Mouse (Mus musculus): ENCODE results near the gene Zfp106.
A peak's percentile ranks its signal among the peaks of the same experiment; 100 is the strongest.

Zfp106 gene

GRCm38 (mm10) chr2:120544732-120545131 lies 18.9 kb downstream of the Zfp106 start:
- DNase-seq = no peak

GRCm38 (mm10) chr2:120539778-120540208 lies 23.9 kb downstream of the Zfp106 start:
- peak; percentile 95 for DNase-seq

- DNase-seq = no peak
Observed at GRCm38 (mm10) chr2:120539333-120539732, 24.3 kb downstream of the Zfp106 start.

DNA sequence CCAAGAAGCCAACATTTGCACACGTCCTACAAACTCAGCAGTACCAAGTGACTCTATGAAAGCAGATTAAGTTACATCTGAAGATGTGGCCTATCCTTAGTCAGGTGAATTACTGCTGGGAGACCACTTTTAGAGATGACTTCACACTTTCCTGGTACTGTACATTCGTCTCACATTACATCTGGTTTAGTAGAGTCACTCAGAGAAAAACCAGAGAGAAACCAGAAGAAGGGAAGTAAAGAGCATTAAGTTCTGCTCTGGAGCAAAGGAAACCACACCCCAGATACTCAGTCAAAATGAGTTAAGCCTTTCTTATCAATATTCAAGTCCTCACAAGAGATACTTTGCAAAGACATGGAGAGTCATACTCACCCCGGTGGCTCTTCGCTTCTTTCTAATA lies 32.4 kb downstream of the Zfp106 start:
- DNase-seq = no peak

DNA sequence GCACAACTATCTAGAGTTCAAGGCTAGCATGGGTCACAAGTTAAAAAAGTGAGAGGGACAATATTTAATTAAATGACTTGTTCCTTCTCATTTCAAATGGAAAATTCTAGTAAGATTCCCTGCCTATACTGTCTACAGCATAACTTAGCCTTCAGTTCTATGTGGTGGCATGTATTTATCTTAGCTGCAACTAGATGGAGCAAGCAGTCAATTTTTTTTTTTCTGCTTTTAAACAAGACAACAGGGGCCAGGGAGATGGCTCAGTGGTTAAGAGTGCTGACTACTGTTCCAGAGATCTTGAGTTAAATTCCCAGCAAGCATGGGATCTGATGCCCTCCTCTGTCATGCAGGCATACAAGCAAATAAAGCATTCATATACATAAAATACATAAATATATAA lies 34.1 kb downstream of the Zfp106 start:
- no peak for DNase-seq

GRCm38 (mm10) chr2:120526771-120527170 lies 36.9 kb downstream of the Zfp106 start:
- DNase-seq = no peak

GRCm38 (mm10) chr2:120518547-120519210 lies 45.0 kb downstream of the Zfp106 start:
- DNase-seq = no peak

DNA sequence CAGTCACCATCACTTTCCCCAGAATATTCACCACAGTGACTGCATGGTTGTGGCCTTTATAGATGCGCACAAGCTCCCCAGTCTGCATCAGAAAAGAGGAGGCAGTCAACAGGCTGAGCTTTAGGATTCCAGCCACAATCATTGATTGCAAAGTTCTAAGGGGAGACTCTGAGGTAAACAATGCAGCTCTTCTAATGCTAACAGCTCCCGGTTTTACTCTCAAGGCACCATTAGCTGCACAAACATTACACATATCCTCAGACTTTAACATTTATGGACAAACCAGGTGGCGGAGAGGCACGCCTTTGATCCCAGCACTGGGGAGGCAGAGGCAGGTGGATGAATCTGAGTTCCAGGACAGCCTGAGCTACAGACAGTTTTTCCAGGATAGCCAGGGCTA lies 49.5 kb downstream of the Zfp106 start:
- no peak for DNase-seq

GRCm38 (mm10) chr2:120503992-120504391 lies 59.7 kb downstream of the Zfp106 start:
- no peak for DNase-seq

- DNase-seq = no peak
Observed at GRCm38 (mm10) chr2:120503094-120503493, 60.5 kb downstream of the Zfp106 start.

DNA sequence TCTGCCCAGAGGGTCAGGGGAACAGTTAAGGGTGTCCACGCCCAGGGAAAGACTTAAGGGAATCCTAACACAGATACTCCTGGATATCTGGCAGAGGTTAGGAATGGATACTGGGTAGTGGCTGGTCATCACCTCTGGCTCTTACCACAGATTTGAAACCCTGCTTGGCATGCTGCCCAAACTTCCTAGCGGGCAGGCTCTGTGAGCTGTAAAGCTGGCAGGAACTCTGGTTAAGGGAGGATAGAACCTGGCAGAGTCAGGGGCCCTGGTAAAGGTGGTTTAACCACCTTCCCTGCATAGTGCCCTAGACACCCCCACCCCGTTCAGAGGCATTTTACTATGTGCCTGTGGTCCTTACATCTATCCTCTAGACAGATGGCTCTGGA lies 61.0 kb downstream of the Zfp106 start:
- no peak for DNase-seq

DNA sequence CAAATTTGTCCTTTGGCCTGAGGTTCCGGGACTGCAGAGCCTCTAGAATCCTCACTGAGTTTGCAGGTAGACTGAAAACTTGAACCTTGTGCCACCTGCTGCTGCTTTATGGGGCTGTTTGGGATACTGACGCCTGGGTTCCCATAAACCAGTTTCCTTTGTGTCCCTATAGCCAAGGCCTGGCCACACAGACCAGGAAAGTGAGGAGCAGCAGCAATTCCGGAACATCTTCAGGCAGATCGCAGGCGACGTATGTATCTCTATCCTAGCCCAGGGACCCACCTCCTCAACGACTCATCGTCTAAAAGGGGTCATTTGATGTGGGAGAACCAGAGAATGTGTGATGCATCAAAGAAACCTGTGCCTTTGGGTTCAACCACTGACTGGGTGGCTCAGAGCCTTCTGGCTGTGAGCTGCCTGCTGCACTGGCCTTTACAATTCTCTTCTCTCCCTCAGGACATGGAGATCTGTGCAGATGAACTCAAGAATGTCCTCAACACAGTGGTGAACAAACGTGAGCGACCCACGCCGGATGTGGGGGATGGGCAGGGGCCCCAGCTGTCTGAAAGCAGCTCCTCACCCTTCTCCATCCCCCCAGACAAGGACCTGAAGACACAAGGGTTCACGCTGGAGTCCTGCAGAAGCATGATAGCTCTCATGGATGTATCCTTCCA lies 61.6 kb downstream of the Zfp106 start:
- DNase-seq = no peak

DNA sequence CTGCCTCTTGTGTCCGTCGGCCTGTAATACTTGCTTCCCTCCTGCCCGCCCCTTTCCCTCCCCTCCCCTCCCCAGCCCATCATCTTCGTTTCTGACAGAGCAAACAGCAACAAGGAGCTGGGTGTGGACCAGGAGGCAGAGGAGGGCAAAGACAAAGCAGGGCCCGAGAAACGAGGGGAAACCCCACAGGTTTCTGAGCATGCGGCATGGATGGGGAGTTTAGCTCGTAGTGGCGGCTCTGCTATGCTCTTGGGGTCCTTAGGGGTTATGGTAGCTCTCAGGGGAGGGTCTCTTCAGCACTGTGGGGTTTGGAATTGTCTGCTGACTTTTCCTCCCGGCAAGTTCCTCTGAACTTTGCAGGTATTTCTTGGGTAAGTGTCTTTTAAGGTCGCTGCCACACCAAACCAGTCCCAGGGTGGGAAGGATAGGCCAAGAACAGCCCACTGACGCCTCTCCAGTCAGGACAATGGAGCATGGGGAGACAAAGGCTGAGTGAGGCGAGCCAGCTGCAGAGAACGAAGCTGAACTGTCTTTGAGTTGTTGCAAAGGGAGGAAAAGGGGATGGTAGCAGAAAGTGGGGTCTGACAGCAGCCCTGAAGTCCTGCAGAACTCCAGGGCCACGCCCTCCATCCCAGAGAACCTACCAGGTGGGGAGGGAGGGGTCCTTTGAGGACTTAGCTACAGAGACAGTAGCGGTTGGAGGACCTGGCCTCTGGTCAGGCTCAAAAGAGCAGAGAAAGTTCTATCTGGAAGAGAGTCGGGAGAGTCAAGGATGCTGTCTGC lies 62.3 kb downstream of the Zfp106 start:
- no peak for DNase-seq

DNA sequence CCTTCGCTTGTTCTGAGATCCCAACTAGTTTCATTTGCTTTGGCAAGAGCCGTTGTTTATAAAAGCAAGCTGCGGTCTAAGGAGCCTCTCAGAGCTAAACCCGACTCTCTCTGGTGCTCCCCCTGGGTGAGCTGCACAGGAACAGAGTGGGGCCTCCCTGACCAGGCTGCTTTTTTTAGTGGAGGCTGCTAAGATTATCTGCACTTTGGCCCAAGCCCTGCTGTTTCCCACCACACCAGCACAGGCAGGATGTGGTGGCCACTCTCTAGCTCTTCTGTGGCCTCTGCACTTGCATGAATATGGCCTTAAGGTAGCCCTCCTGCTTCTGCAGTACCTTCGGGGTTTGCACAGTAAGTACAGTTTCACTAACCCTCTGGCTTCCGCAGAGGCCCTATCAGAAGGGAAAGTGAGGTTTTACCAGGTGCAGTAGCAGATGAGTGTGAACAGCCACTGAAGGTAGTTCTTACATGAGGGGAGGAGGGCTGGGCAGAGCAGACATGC lies 63.6 kb downstream of the Zfp106 start:
- peak; percentile 18 for DNase-seq

GRCm38 (mm10) chr2:120496511-120496910 lies 67.1 kb downstream of the Zfp106 start:
- no peak for DNase-seq

- DNase-seq = peak; percentile 13
Observed at GRCm38 (mm10) chr2:120493254-120493653, 70.4 kb downstream of the Zfp106 start.

GRCm38 (mm10) chr2:120484241-120484640 lies 79.4 kb downstream of the Zfp106 start:
- no peak for DNase-seq

GRCm38 (mm10) chr2:120482506-120483389 lies 80.9 kb downstream of the Zfp106 start:
- no peak for DNase-seq

DNA sequence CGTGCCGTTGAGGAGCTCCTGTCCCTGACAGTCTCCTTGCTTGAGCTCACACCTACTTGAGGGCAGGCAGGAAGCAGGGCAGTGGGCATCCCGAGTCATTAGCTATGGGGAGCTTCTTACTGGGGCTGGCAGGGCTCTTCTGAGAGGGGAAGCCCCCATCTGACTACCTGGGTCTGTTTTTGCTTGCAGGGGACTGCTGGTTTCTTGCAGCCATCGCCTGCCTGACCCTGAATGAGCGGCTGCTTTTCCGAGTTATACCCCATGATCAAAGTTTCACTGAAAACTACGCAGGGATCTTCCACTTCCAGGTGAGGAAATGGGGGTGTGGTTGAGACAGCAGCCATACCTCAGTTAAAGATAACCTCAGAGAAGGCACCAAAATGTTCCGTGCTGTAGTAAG lies 81.7 kb downstream of the Zfp106 start:
- no peak for DNase-seq

DNA sequence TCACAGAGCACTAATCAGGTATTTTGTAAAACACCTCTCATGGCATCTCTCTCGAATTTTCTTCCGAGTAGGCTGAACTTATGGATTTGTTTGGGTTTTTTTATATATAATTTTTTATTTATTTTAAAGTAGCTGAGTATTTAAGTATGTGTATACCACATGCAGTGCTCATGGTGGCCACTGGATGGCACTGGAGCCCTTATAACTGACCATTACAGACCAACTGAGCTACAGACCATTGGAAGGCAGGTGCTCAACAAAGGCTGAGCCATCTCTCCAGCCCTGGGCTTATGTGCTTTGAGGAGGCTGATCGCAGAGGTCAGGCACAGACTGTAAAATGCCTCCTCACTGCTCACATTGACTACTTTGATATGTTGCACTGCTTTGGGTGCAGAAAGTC lies 85.0 kb downstream of the Zfp106 start:
- DNase-seq = peak; percentile 84

GRCm38 (mm10) chr2:120476277-120477087 lies 87.2 kb downstream of the Zfp106 start:
- DNase-seq = no peak

- DNase-seq = no peak
Observed at GRCm38 (mm10) chr2:120470856-120471255, 92.8 kb downstream of the Zfp106 start.

Measured in lung, postnatal 10 days (tissue).